Mouse (Mus musculus) erythroblast, embryonic 14.5 days (primary cell): ENCODE measurements around the gene Apip. TPM values are rescaled to one million over a fixed set of nuclear protein-coding genes. Genes with fewer than 3 reads are reported as not detected.

Experiments
- H3K27me3 ChIP-seq: 2 replicates; pipeline ENCODE4 v1.6.1; 2012; ENCODE audit warnings: inconsistent platforms; ENCODE audit not compliant: control insufficient read depth
- H3K36me3 ChIP-seq: 2 replicates; pipeline ENCODE4 v1.6.1; 2012; ENCODE audit warnings: mild to moderate bottlenecking, inconsistent platforms; ENCODE audit not compliant: control insufficient read depth
- H3K4me1 ChIP-seq: 2 replicates; pipeline ENCODE4 v1.6.1; 2012; ENCODE audit warnings: inconsistent platforms; ENCODE audit not compliant: control insufficient read depth
- H3K4me3 ChIP-seq: replicated peaks from 2 replicates; pipeline ENCODE3; 2012; ENCODE audit warnings: moderate library complexity, mild to moderate bottlenecking, inconsistent platforms
- H3K9me3 ChIP-seq: 2 replicates; pipeline ENCODE4 v1.6.1; 2012; ENCODE audit warnings: low read length, inconsistent platforms, mixed read lengths; ENCODE audit not compliant: control insufficient read depth
- GATA1 ChIP-seq: IDR thresholded peaks from 2 replicates; pipeline ENCODE4 v1.6.1; 2012; ENCODE audit warnings: low read length, inconsistent platforms, mixed read lengths
- TAL1 ChIP-seq: IDR thresholded peaks from 3 replicates; pipeline ENCODE4 v1.6.1; 2012; ENCODE audit warnings: low read length, inconsistent platforms, mixed read lengths
- polyA plus RNA-seq: library from polyadenylated mRNA; stranded (reverse); fragments of >175 nt; gene quantifications from 2 replicates; pipeline ENCODE4 v1.2.3, GENCODE M21; 2012

Gene Apip
- polyA plus RNA-seq, 1 experiment, result 2.2 TPM

DNA sequence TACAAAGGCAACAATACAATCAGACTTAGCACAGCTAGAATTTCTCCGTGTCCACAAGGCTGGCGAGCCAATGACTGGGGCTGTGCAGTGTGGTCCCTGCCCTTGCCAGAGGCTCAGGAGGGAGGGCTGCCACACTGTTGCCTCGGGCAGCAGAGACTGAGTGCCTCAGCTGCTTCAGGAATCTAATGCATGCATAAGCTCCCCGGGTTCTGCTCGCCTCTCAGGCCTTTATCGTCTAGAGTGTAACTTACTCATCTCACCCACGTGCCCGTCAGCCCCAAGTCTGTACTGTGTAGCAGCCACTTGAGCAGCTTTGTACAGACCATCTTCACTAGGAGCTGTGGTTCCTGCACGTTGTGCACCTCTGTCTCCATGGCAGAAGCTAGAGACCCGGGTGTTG is 12.2 kb downstream of the Apip start:
- peaks cover 71% of the 10 kb centered on the region for H3K36me3 ChIP-seq
- TF ChIP-seq TAL1, result no peak
- no peak for TF ChIP-seq GATA1
- no peaks in the 10 kb centered on the region for H3K9me3 ChIP-seq

DNA sequence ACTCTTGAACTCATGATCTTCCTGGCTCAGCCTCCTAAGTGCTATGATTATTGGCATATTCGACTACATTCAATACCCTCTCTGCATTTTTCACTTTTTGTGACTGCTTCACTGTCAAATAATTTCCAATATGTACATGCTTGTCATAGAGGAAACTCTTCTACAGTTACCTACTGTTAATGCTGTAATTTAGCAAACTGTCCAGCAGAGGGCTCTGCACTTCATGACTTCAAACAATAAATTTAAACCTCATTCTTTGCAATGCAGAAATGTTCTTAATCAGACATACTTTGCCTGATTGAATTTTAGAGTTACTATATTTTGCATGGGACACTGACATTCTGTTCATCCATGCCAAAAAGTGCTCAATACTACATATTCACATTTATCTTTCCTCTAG is 13.0 kb downstream of the Apip start:
- H3K36me3 ChIP-seq, result peaks cover 68% of the 10 kb centered on the region
- no peaks in the 10 kb centered on the region for H3K27me3 ChIP-seq
- no peaks in the 10 kb centered on the region for H3K9me3 ChIP-seq
- TF ChIP-seq TAL1, result no peak
- TF ChIP-seq GATA1, result no peak
- H3K4me3 ChIP-seq, result no peak overlapping the region
- no peaks in the 10 kb centered on the region for H3K4me1 ChIP-seq

More for the DNA sequence above, 12.2 kb downstream of the Apip start:
- Histone ChIP-seq H3K27me3 (no peaks in the 10 kb centered on the region), H3K4me1 (no peaks in the 10 kb centered on the region), H3K4me3 (no peak overlapping the region)

DNA sequence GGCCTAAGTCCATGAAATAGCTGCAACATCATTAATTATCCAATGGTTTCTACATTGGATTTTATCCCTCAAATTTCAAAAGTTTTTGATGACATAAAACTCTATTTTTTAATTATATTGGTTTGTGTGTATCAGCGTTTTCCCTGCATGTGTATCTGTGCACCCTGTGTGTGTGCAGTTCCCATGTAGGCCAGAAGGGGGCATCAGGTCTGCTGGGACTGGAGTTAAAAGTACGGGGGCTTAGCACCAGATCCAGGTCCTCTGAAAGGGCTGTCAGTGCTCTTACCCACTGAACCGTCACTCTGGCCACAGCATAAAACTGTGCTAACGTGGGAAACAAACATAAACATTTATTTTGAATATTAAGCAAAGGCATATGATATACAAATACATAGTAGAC is 14.6 kb downstream of the Apip start:
- TF ChIP-seq TAL1, result no peak
- H3K9me3 ChIP-seq, result no peaks in the 10 kb centered on the region
- no peaks in the 10 kb centered on the region for H3K27me3 ChIP-seq
- no peaks in the 10 kb centered on the region for H3K4me1 ChIP-seq
- no peak overlapping the region for H3K4me3 ChIP-seq
- peaks cover 73% of the 10 kb centered on the region for H3K36me3 ChIP-seq

DNA sequence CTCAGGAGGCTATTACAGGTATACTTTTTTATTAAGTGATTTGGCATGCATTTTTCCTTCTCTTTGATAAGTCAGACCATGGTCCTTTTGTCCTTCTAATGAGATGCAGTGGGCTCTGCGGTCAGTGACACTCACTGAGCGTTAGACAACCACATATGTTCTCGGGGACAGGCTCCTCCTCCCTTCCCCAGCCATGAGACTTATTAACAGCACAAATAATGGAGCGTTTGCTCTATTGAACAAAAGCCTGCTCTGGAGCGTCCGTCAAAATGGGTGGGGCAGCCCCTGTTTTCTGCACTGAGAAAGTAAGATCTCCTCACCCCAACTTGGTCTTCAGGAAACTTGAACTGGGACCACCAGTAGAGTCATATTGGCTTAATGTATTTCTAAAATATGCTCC is 16.0 kb downstream of the Apip start:
- Histone ChIP-seq H3K4me3 (no peak overlapping the region), H3K4me1 (no peaks in the 10 kb centered on the region), H3K27me3 (no peaks in the 10 kb centered on the region), H3K36me3 (peaks cover 79% of the 10 kb centered on the region), H3K9me3 (no peaks in the 10 kb centered on the region)
- TF ChIP-seq GATA1 (no peak), TAL1 (no peak)

DNA sequence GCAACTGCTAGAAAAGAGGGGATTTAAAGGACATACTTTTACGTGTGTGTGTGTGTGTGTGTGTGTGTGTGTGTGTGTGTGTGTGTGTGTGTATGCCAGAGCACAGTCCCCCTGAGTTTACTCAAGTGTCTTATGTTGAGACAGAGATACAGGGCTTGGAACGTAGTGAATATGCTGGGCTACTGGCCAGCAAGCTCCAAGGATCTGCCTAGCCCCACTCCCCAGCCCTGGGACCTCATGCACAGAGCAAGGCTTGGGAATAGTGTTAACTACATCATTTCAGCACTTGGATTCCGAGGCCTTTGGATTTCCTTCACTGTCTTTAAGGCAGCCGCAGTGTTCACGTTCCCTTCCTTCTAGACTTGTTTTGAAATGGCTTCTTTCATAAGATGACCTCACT is 29.1 kb downstream of the Apip start:
- Histone ChIP-seq H3K27me3 (no peaks in the 10 kb centered on the region), H3K4me3 (no peak overlapping the region), H3K9me3 (no peaks in the 10 kb centered on the region), H3K36me3 (no peaks in the 10 kb centered on the region), H3K4me1 (no peaks in the 10 kb centered on the region)
- no peak for TF ChIP-seq GATA1
- TF ChIP-seq TAL1, result no peak

DNA sequence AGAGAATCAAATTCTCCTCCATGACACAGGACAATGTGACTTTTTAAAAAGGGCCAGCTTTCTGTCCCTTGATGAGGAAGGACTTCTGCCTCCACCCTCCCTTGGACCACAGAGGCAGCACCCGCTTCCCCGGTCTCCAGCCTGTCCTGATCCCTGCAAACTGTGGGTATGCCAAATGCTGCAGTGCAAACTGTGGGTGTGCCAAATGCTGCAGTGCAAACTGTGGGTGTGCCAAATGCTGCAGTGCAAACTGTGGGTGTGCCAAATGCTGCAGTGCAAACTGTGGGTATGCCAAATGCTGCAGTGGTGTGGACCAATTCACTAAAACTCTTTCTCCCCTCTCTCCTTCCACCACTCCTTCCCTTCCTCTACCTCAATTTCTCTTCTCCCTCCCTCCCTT is 32.7 kb downstream of the Apip start:
- no peaks in the 10 kb centered on the region for H3K27me3 ChIP-seq
- no peak overlapping the region for H3K4me3 ChIP-seq
- H3K36me3 ChIP-seq, result no peaks in the 10 kb centered on the region
- no peaks in the 10 kb centered on the region for H3K4me1 ChIP-seq
- TF ChIP-seq TAL1 (no peak), GATA1 (no peak)
- no peaks in the 10 kb centered on the region for H3K9me3 ChIP-seq

DNA sequence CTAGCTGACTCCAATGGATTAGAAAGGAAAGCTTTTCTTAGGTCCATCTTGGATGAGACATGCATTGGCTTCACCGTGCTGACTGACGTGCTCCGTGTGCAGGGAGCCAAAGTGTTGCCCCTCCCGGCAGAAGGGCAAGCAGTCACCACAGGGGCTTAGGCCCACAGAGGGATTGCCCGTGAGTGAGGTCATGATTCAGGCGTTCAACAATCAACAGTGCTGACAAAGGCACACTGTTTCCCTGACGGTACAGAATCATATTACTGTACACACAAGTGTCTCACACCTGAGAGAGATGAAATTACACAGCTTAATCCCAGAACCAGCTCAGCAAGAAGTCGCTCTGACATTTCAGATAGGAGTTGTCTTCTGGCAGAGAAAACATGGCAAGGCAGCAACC is 38.2 kb downstream of the Apip start:
- Histone ChIP-seq H3K36me3 (no peaks in the 10 kb centered on the region), H3K27me3 (no peaks in the 10 kb centered on the region), H3K9me3 (no peaks in the 10 kb centered on the region), H3K4me3 (no peak overlapping the region), H3K4me1 (no peaks in the 10 kb centered on the region)
- TF ChIP-seq TAL1 (no peak), GATA1 (no peak)

DNA sequence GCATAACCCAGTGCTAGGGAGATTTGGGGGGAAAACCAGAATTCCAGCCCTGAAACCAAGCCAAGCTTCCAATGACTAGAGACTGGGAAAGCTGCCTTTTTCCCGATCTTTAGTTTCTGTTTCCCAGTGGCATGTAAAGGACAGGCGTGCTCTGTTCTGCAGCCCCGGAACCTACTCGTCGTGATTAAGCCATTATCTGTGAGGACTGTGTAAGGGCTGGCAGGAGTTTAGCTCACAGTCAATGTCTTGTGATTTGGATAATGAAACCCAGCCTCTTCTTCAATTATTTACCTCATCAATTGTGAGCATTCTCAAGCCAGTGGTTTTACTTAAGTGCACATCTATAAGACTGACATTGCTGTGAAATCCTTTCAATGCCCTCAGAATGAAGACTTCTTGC is 43.7 kb downstream of the Apip start:
- H3K9me3 ChIP-seq, result no peaks in the 10 kb centered on the region
- no peak overlapping the region for H3K4me3 ChIP-seq
- TF ChIP-seq TAL1 (no peak), GATA1 (no peak)
- H3K27me3 ChIP-seq, result no peaks in the 10 kb centered on the region
- H3K4me1 ChIP-seq, result peaks cover 7% of the 10 kb centered on the region; the same call in 1 of the 2 replicates
- H3K36me3 ChIP-seq, result no peaks in the 10 kb centered on the region

DNA sequence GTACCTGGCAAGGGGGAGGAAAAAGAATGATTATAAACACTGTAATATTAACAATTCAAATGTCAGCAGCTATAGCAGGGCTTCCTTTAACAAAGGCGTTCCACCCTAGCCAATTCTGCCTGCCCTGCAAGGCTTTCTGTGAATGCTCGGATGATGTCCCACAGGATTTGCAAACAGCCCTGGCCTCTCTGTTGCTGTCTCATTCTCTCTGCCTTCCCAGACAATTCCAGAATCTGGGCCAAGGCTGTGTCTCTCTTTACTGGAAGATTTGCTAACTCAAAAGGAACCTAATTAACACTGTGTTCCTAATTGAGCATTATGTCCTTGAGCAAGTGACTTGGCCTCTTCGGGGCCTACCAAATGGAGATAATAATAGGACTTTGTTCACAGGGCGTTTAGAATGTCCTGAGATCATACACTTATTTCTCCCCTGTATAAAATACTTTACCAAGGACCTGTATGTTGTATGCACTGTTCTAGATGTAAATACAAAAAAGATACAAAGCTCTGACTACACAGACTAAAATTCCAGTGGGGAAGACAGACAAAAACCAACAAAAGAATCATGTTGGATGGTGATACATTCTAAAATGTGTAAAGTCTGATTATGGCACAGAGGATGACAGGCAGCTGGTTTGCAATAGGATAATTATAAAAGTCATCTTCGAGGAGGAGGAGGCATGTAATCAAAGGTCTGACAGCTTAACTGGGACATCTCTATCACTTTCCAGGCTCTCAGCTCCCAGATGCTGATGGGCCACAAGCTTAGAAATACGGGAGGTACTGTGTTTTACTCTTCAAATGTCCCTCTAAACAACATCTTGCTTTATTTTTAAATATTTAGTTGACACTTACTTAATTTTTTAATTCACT is 45.1 kb downstream of the Apip start:
- Histone ChIP-seq H3K36me3 (no peaks in the 10 kb centered on the region), H3K27me3 (no peaks in the 10 kb centered on the region), H3K9me3 (no peaks in the 10 kb centered on the region), H3K4me1 (peaks cover 7% of the 10 kb centered on the region; the same call in 1 of the 2 replicates), H3K4me3 (no peak overlapping the region)
- TF ChIP-seq GATA1, result no peak
- TF ChIP-seq TAL1, result no peak
